Mouse (Mus musculus) adrenal gland, adult 8-10 months (tissue): ENCODE measurements around the gene Dlg2. TPM values are rescaled to one million over a fixed set of nuclear protein-coding genes. Genes with fewer than 3 reads are reported as not detected.

Experiments used
- DNase-seq: peaks from one replicate; pipeline ENCODE4 v3.0.0; 2022
- total RNA-seq, 4 experiments: library from RNA; stranded (reverse); gene quantifications; 2 replicates each; pipeline ENCODE4 v1.2.4; 2022

Gene Dlg2
- total RNA-seq, 4 experiments from 2014 or later = 134 to 175 (median 151) TPM

- DNase-seq = no peak
Observed at GRCm38 (mm10) chr7:92100847-92101246, 1624.4 kb downstream of the Dlg2 start.

- DNase-seq = peak; percentile 35
Observed at GRCm38 (mm10) chr7:92102892-92103543, 1626.5 kb downstream of the Dlg2 start.

GRCm38 (mm10) chr7:92105477-92105876, 1629.0 kb downstream of the Dlg2 start:
- DNase-seq = no peak

- no peak for DNase-seq
Observed at GRCm38 (mm10) chr7:92105956-92106355, 1629.5 kb downstream of the Dlg2 start.

- DNase-seq = no peak
Observed at GRCm38 (mm10) chr7:92113065-92113464, 1636.6 kb downstream of the Dlg2 start.

- DNase-seq = no peak
Observed at GRCm38 (mm10) chr7:92115237-92115871, 1638.9 kb downstream of the Dlg2 start.

- no peak for DNase-seq
Observed at GRCm38 (mm10) chr7:92123276-92123675, 1646.8 kb downstream of the Dlg2 start.

- no peak for DNase-seq
Observed at GRCm38 (mm10) chr7:92125886-92126285, 1649.4 kb downstream of the Dlg2 start.

GRCm38 (mm10) chr7:92134301-92134700, 1657.8 kb downstream of the Dlg2 start:
- no peak for DNase-seq

- no peak for DNase-seq
Observed at GRCm38 (mm10) chr7:92135624-92136023, 1659.2 kb downstream of the Dlg2 start.

- no peak for DNase-seq
Observed at GRCm38 (mm10) chr7:92140051-92140817, 1663.8 kb downstream of the Dlg2 start.

- no peak for DNase-seq
Observed at GRCm38 (mm10) chr7:92147499-92147898, 1671.0 kb downstream of the Dlg2 start.

GRCm38 (mm10) chr7:92150768-92151167, 1674.3 kb downstream of the Dlg2 start:
- no peak for DNase-seq

GRCm38 (mm10) chr7:92154603-92155002, 1678.1 kb downstream of the Dlg2 start:
- no peak for DNase-seq

GRCm38 (mm10) chr7:92163150-92163549, 1686.7 kb downstream of the Dlg2 start:
- DNase-seq = no peak

GRCm38 (mm10) chr7:92164316-92164715, 1687.8 kb downstream of the Dlg2 start:
- DNase-seq = no peak

GRCm38 (mm10) chr7:92164875-92165518, 1688.5 kb downstream of the Dlg2 start:
- no peak for DNase-seq

GRCm38 (mm10) chr7:92180029-92180428, 1703.6 kb downstream of the Dlg2 start:
- no peak for DNase-seq

- DNase-seq = no peak
Observed at GRCm38 (mm10) chr7:92180591-92181587, 1704.4 kb downstream of the Dlg2 start.

- DNase-seq = no peak
Observed at GRCm38 (mm10) chr7:92181959-92182612, 1705.6 kb downstream of the Dlg2 start.
